Mouse (Mus musculus) duodenum, adult 2 months (tissue): ENCODE measurements around the gene Sult2a8. TPM values are rescaled to one million over a fixed set of nuclear protein-coding genes. Genes with fewer than 3 reads are reported as not detected.

Experiments
- polyA plus RNA-seq: library from polyadenylated mRNA; depleted of rRNA; stranded (reverse); fragments of >200 nt; gene quantifications from 2 replicates; pipeline ENCODE4 v1.2.3, GENCODE M21; 2012; ENCODE audit warnings: low replicate concordance; rRNA removed

Gene Sult2a8
- polyA plus RNA-seq, result not detected in 2 replicates

GRCm38 (mm10) chr7:14446534-14446933 lies at the start of gene Sult2a8:
TSS of gene Sult2a8 (minus strand) at chr7:14446769.

GRCm38 (mm10) chr7:14494130-14494529 lies 47.6 kb upstream of the Sult2a8 start, which contains the start of gene Sult2a7:
TSS of gene Sult2a7 (minus strand) at chr7:14494230.

Other genes with a start within 250 kb of the Sult2a8 start
- not detected in 2 replicates for gene Sult2a6, start 191.9 kb downstream of the Sult2a8 start, polyA plus RNA-seq
- gene Obox8, start 113.2 kb downstream of the Sult2a8 start, polyA plus RNA-seq, result not detected in 2 replicates
- gene Sult2a7, start 47.5 kb upstream of the Sult2a8 start, polyA plus RNA-seq, result not detected in 2 replicates
- not detected in 2 replicates for gene Vmn1r90, start 116.7 kb upstream of the Sult2a8 start, polyA plus RNA-seq
- not detected in 2 replicates for gene Obox7, start 212.7 kb upstream of the Sult2a8 start, polyA plus RNA-seq